Mouse (Mus musculus) forebrain, postnatal 0 days (tissue): ENCODE measurements around the gene Uvrag. TPM values are rescaled to one million over a fixed set of nuclear protein-coding genes. Genes with fewer than 3 reads are reported as not detected.

Experiments
- ATAC-seq: fragments of 200-750 bp; cut with Nextera tagmentation; 2 replicates; pipeline ENCODE4 v1.8.0; 2017; ENCODE audit warnings: mild to moderate bottlenecking, moderate library complexity
- DNase-seq: peaks from one replicate; pipeline ENCODE4 v3.0.0-alpha.2; 2015
- H3K27ac ChIP-seq: fragments of 300-500 bp; sonication (generic); 2 replicates; pipeline ENCODE4 v1.5.1; 2014; ENCODE audit warnings: low read depth, mild to moderate bottlenecking, antibody characterized with exemption, low read length, moderate library complexity, mixed read lengths
- H3K27me3 ChIP-seq: fragments of 300-500 bp; sonication (generic); 2 replicates; pipeline ENCODE4 v1.6.1; 2014; ENCODE audit warnings: mild to moderate bottlenecking, low read length, mixed read lengths; ENCODE audit not compliant: insufficient read depth
- H3K36me3 ChIP-seq: fragments of 300-500 bp; sonication (generic); 2 replicates; pipeline ENCODE4 v1.6.1; 2014; ENCODE audit warnings: mild to moderate bottlenecking, moderate library complexity; ENCODE audit not compliant: insufficient read depth
- H3K4me1 ChIP-seq: fragments of 300-500 bp; sonication (generic); 2 replicates; pipeline ENCODE4 v1.6.1; 2014; ENCODE audit warnings: antibody characterized with exemption; ENCODE audit not compliant: insufficient read depth
- H3K4me2 ChIP-seq: fragments of 300-500 bp; sonication (generic); 2 replicates; pipeline ENCODE4 v1.6.1; 2014; ENCODE audit warnings: low read depth, mild to moderate bottlenecking, moderate library complexity
- H3K4me3 ChIP-seq: fragments of 300-500 bp; sonication (generic); 2 replicates; pipeline ENCODE4 v1.5.1; 2014; ENCODE audit warnings: low read depth, low read length, mixed read lengths
- H3K9ac ChIP-seq: fragments of 300-500 bp; sonication (generic); 2 replicates; pipeline ENCODE4 v1.6.1; 2014; ENCODE audit warnings: mild to moderate bottlenecking
- H3K9me3 ChIP-seq: fragments of 300-500 bp; sonication (generic); 2 replicates; pipeline ENCODE4 v1.6.1; 2016; ENCODE audit warnings: low read length
- CTCF ChIP-seq: sonication (generic); IDR thresholded peaks from 2 replicates; pipeline ENCODE4 v1.5.1; 2016; ENCODE audit warnings: antibody characterized with exemption, control low read depth, low read depth
- WGBS: fragments of 180-500 bp; shearing (Covaris S2); extraction: QIAGEN DNeasy Blood & Tissue Kit; methylation state at CpG from one replicate; pipeline ENCODE4 v1.1.7; 2014; 5-methylcytosine and 5-hydroxymethylcytosine counted together
- polyA plus RNA-seq: library from polyadenylated mRNA; unstranded; fragments of >200 nt; fragmentation: Nextera tagmentation; extraction: Ambion mirVana; gene quantifications from 2 replicates; pipeline ENCODE4 v1.2.1, GENCODE M21; 2015
- total RNA-seq: library from RNA; depleted of rRNA; stranded (reverse); fragments of >200 nt; gene quantifications from 2 replicates; pipeline ENCODE4 v1.2.3, GENCODE M21; 2014

Gene Uvrag
- total and polyA plus RNA-seq, 2 experiments from 2014 or later: 18.6 to 18.8 TPM

DNA sequence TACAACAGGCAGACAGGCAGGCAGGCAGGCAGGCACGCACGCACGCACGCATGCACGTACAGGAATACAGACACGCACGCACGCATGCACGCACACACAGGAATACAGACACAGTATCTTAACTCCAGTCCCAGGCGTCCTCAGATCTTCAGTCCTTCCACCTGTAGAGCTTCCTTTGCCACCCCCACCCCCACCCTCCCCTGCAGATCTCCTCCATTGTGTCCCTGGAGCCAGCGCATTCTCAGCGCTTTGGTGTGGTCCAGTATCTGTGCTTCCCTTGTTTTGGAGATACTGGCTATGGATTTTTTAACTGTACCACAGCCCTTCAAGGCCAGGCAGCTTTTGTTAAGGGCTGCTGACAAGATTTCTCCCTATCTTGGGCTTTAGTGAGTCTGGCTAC is 267.6 kb downstream of the Uvrag start:
- H3K4me2 ChIP-seq: no peak overlapping the region
- ATAC-seq: no peak
- H3K27ac ChIP-seq: no peak overlapping the region
- H3K4me1 ChIP-seq: peaks cover 7% of the 10 kb centered on the region; the same call in 1 of the 2 replicates
- H3K27me3 ChIP-seq: no peaks in the 10 kb centered on the region
- DNase-seq: no peak
- H3K9me3 ChIP-seq: no peaks in the 10 kb centered on the region
- H3K36me3 ChIP-seq: no peaks in the 10 kb centered on the region
- no peak overlapping the region for H3K4me3 ChIP-seq
- TF ChIP-seq CTCF: no peak
- WGBS: 76% methylated on average over 12 of the region's 12 CpGs
- H3K9ac ChIP-seq: no peak overlapping the region

DNA sequence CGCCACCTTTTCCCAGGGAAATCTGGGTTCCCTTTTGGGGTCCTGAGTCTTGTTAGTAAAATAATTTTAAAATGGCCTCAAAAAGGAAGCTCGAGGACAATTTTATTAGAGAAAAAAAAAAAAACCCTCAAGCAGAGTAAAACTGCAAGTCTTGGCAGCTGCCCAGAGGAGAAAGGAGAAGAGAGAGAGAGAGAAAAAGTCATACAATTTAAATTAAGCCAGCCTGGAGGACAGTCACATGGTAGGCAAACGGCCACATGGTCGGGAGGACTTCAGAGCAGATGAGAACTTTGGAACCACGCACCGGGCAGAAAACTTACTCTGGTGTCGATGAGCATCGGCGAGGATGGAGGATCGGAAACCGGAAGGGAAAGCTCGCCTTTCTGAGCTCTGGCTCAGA is 269.1 kb downstream of the Uvrag start:
- no peak overlapping the region for H3K27ac ChIP-seq
- no peak overlapping the region for H3K4me2 ChIP-seq
- DNase-seq (no peak), ATAC-seq (no peak)
- peaks cover 10% of the 10 kb centered on the region for H3K4me1 ChIP-seq
- no peak overlapping the region for H3K4me3 ChIP-seq
- H3K9me3 ChIP-seq: no peaks in the 10 kb centered on the region
- H3K9ac ChIP-seq: no peak overlapping the region
- H3K36me3 ChIP-seq: no peaks in the 10 kb centered on the region
- no peaks in the 10 kb centered on the region for H3K27me3 ChIP-seq
- TF ChIP-seq CTCF: no peak
- 66% methylated on average over 12 of the region's 12 CpGs for WGBS

DNA sequence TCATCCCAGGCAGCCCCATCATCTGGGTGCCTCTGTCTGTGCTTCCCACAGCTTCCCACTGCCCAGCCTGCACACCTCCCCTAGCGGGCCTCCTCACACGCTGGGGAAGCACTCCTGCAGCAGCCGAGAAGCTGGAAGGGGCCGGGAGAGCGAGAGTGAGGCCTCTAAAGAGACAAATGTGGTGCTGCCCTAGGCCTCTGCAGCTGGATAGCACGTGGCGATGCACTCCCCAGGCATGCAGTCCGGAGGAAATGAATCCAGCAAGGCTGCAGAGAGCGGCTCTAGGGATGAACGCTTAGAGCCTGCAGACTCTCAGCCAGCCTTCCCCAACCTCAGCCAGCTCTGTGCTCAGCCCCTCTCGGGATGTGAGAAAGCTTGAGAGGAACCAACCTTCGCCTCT is 270.1 kb downstream of the Uvrag start:
- DNase-seq (no peak), ATAC-seq (no peak)
- H3K27me3 ChIP-seq: no peaks in the 10 kb centered on the region
- H3K36me3 ChIP-seq: no peaks in the 10 kb centered on the region
- no peak overlapping the region for H3K4me2 ChIP-seq
- H3K4me1 ChIP-seq: peaks cover 9% of the 10 kb centered on the region
- H3K9me3 ChIP-seq: no peaks in the 10 kb centered on the region
- TF ChIP-seq CTCF: no peak
- H3K4me3 ChIP-seq: no peak overlapping the region
- H3K9ac ChIP-seq: no peak overlapping the region
- no peak overlapping the region for H3K27ac ChIP-seq
- 28% methylated on average over 12 of the region's 12 CpGs for WGBS

DNA sequence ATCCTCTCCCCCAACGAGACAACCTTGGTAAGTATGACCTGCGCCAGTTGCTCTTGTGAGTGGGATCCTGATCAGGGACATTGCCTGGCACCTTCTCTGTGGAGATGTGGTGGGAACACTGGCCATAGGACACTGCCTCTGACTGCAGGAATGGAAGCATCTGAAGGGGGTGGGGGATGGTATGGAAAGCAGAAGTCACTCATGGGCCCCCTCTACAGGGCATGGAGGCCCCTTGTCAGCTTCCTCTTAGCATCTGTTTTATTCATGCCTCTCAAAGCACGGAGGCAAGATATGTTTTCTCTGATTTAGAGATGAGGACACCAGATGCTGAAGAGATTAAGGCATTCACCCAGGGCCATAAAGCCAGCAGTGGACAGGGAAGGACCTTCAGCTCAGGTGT is 271.9 kb downstream of the Uvrag start:
- TF ChIP-seq CTCF: no peak
- Histone ChIP-seq H3K9me3 (no peaks in the 10 kb centered on the region), H3K4me2 (no peak overlapping the region), H3K36me3 (no peaks in the 10 kb centered on the region), H3K4me1 (peaks cover 4% of the 10 kb centered on the region), H3K4me3 (no peak overlapping the region), H3K27me3 (no peaks in the 10 kb centered on the region), H3K9ac (no peak overlapping the region), H3K27ac (no peak overlapping the region)
- DNase-seq: no peak
- 69% methylated on average over 3 of the region's 3 CpGs for WGBS
- no peak for ATAC-seq

DNA sequence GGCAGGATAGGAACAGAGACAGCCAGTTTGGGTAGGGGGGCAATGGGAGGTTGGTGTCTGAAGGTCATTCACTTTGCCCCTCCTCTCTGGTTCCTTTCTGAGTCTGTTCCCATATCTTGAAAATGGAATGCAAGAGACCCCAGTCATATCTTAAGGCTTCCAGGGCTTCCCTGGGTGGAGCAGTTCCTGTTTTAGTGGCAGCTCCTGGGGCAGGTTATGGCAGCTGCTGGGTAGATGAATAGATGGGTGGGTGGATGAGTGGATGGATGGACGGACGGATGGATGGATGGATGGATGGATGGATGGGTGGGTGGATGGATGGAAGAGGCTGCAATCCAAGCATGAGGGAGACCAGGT is 273.2 kb downstream of the Uvrag start:
- ATAC-seq (no peak), DNase-seq (no peak)
- peaks cover 4% of the 10 kb centered on the region for H3K4me1 ChIP-seq
- H3K27me3 ChIP-seq: no peaks in the 10 kb centered on the region
- TF ChIP-seq CTCF: no peak
- no peak overlapping the region for H3K4me2 ChIP-seq
- H3K27ac ChIP-seq: no peak overlapping the region
- H3K4me3 ChIP-seq: no peak overlapping the region
- 96% methylated on average over 2 of the region's 2 CpGs for WGBS
- no peaks in the 10 kb centered on the region for H3K36me3 ChIP-seq
- no peaks in the 10 kb centered on the region for H3K9me3 ChIP-seq
- no peak overlapping the region for H3K9ac ChIP-seq

DNA sequence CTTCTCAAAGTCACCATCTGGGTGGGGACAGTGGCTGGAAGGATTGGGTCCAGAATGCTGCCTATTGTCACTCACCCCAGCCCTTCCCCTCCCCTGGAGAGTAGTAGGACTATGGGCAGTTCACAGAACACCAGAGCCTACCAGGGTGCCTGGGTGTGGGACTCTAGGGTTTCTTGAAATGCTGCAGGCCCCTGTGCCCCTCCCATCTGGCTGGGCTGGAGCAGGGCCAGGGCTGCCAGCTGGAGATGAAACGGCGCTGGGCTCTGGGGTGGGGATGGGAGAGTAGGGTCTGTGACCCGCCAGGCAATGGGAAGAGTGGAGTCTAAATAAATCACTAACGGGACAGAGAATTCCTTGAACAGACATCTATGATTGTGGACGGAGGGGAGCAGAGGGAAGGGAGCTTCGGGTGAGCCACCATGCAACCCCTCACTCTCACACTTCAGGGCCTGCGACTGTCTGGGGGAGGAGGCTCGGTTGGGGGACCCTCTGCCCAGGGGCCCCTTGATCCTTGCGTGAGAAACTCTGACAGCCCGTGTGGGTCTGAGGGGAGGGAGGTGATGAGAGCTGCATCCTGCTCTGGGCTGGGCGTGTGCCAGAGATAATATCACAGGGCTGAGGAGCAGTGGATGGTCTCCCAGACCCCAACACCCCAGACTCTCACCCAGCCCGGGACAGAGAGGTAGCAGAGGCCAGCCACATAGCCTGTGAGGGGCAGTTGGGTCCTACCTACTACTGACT is 273.7 kb downstream of the Uvrag start:
- ATAC-seq: peak; percentile 32
- no peaks in the 10 kb centered on the region for H3K36me3 ChIP-seq
- H3K4me3 ChIP-seq: no peak overlapping the region
- no peak overlapping the region for H3K27ac ChIP-seq
- no peaks in the 10 kb centered on the region for H3K9me3 ChIP-seq
- H3K9ac ChIP-seq: no peak overlapping the region
- peak; percentile 37 for DNase-seq
- H3K4me1 ChIP-seq: peaks cover 4% of the 10 kb centered on the region
- 27% methylated on average over 12 of the region's 12 CpGs for WGBS
- no peak for TF ChIP-seq CTCF
- H3K27me3 ChIP-seq: no peaks in the 10 kb centered on the region
- no peak overlapping the region for H3K4me2 ChIP-seq

DNA sequence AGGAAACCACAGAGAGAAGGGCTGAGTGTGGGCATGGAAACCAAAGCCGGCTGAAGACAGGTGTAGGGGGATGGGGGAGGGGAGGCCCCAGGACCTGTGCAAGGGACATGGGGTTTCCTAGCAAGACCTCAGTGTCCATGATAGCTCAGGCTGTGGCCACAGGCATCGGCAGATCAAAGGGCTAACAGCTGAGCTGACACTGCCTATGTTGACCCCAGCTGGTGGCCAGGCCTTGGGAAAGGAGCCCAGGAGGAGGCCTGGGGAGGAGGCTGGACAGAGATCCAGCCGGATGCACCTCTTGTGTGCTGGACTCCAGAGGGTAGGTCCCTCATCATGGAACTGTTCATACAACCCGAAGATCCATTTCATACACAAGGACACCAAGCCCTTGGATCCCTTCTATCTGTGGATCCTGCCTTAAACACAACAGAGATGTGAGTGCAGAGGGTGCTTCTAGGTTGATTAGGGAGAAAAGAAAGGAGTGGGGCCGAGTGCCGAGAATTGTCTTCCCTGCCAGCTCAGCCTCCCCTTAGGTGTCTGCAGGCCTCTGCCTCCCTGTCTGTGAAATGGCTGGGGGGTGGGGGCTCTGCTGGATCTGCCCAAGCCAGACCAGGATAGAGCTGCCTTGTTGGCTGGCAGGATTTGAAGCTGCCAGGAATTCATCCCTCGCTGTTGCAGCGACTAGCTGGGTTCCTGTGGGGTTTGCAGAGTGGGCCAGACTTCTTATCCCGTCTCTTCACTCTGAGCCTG is 276.8 kb downstream of the Uvrag start:
- DNase-seq (no peak), ATAC-seq (no peak)
- Histone ChIP-seq H3K4me3 (no peak overlapping the region), H3K4me2 (no peak overlapping the region), H3K27ac (no peak overlapping the region), H3K27me3 (no peaks in the 10 kb centered on the region), H3K4me1 (peaks cover 4% of the 10 kb centered on the region), H3K9ac (no peak overlapping the region), H3K9me3 (no peaks in the 10 kb centered on the region), H3K36me3 (no peaks in the 10 kb centered on the region)
- TF ChIP-seq CTCF: no peak
- WGBS: 41% methylated on average over 9 of the region's 9 CpGs
